Mouse (Mus musculus): ENCODE results near the gene Rhov. TPM values are rescaled to one million over a fixed set of nuclear protein-coding genes. Genes with fewer than 3 reads are reported as not detected.

Rhov gene
- polyA plus RNA-seq, 1 experiment from 2014 or later = 5.2 TPM

DNA sequence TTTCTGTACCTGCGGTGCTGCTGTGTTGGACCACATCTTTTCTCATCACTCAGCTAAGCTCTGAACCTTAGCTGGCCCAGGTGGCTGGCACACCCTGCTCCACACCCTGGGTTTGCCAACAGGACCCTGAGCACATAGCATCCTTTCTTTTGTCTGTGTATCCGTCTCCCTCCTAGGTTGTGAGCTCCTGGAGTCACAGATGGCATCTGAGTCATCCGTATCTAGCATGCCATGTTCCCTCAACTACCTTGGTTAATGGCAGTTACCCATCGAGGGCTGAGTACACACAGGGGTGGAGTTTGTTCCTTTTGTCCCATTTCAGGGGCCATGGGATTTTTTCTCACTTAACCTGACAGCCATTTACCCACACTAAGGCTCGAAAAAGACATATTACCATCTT lies 20.7 kb downstream of the Rhov start:
- 55% methylated on average over 5 of the region's 5 CpGs for WGBS
- Histone ChIP-seq H3K4me1 (replicated peaks) (peaks cover 15% of the 10 kb centered on the region), H3K27me3 (replicated peaks) (no peaks in the 10 kb centered on the region), H3K4me2 (replicated peaks) (no peak overlapping the region), H3K27ac (peak overlapping the region; percentile 44; the same call in 1 of the 2 replicates), H3K9ac (no peak overlapping the region), H3K9me3 (no peaks in the 10 kb centered on the region), H3K4me3 (replicated peaks) (no peak overlapping the region), H3K36me3 (no peaks in the 10 kb centered on the region)
- peak; percentile 19 for ATAC-seq

DNA sequence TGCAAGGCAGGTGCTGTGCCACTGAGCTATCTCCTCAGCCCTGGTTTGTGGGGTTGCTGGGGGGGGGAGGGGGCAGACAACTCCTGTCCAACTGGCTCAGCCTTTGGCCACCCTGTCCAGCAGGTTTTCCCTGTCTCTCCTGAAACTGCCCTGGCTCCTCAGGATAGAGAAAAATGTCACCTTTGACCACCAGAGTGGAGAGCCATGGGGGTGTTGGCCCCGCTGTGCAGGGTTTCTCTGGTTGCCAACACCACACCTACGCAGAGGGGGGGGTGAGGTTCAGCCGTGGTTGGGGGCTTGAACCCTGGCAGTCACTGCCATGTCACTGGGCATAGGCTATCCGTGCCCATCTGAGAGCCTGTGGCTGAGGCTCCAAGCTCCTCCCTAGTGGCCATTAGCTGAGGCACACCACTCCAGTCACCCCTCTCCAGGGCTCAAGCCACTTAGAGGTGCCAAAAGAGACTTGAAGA lies 21.4 kb downstream of the Rhov start:
- Histone ChIP-seq H3K9me3 (no peaks in the 10 kb centered on the region), H3K36me3 (no peaks in the 10 kb centered on the region), H3K27me3 (replicated peaks) (no peaks in the 10 kb centered on the region), H3K4me3 (replicated peaks) (no peak overlapping the region), H3K4me1 (replicated peaks) (peaks cover 15% of the 10 kb centered on the region), H3K4me2 (replicated peaks) (peak overlapping the region; percentile 36; the same call in 1 of the 2 replicates), H3K27ac (peak overlapping the region; percentile 44; the same call in 1 of the 2 replicates), H3K9ac (no peak overlapping the region)
- 43% methylated on average over 4 of the region's 4 CpGs for WGBS
- ATAC-seq = peak; percentile 68

DNA sequence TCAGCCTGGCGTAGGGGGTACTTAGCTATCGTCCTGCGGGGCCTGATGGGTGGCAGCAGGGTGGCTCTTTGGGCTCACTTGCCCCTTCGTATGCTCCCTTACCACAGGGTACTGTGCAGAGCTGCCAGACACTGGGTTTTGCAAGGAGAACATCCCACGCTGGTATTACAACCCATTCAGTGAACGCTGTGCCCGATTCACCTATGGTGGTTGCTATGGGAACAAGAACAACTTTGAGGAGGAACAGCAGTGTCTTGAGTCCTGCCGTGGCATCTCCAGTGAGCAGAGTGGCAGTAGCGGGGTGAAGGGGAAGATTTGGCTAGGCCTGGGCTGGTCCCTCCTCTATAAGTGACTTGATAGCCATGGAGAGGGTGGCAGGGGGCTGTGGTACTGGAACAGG lies 23.2 kb downstream of the Rhov start:
- no peaks in the 10 kb centered on the region for H3K9me3 ChIP-seq
- no peak for ATAC-seq
- no peak overlapping the region for H3K27ac ChIP-seq
- H3K27me3 ChIP-seq (replicated peaks) = no peaks in the 10 kb centered on the region
- no peak overlapping the region for H3K4me3 ChIP-seq (replicated peaks)
- H3K36me3 ChIP-seq = no peaks in the 10 kb centered on the region
- H3K4me2 ChIP-seq (replicated peaks) = no peak overlapping the region
- peaks cover 19% of the 10 kb centered on the region for H3K4me1 ChIP-seq (replicated peaks)
- WGBS = 81% methylated on average over 9 of the region's 9 CpGs
- H3K9ac ChIP-seq = no peak overlapping the region

DNA sequence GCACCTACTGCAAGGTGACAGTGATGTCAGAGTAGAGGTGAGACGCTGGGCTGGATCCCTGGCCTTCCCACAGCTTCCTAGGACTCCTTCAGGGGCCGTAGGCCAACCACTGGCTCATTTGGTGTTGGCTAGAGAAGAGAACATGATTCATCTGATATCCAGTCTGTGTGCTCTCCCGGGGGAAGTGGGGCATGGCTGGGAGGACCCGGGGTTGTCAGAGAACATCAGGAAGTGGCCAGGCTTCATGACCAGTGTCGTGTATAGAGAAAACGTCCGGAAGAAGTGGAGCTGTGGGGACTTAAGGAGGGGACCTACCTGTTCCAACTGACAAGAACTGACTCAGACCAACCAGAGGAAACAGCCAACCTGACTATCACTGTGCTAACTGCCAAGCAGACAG lies 25.8 kb downstream of the Rhov start:
- H3K27me3 ChIP-seq (replicated peaks) = 0 out of 2 replicates have a peak, but pooled peaks cover 1% of the 10 kb centered on the region
- H3K27ac ChIP-seq = no peak overlapping the region
- H3K4me2 ChIP-seq (replicated peaks) = no peak overlapping the region
- WGBS = 78% methylated on average over 7 of the region's 7 CpGs
- peaks cover 22% of the 10 kb centered on the region for H3K4me1 ChIP-seq (replicated peaks)
- H3K36me3 ChIP-seq = no peaks in the 10 kb centered on the region
- no peak for ATAC-seq
- no peaks in the 10 kb centered on the region for H3K9me3 ChIP-seq
- H3K9ac ChIP-seq = no peak overlapping the region
- no peak overlapping the region for H3K4me3 ChIP-seq (replicated peaks)

DNA sequence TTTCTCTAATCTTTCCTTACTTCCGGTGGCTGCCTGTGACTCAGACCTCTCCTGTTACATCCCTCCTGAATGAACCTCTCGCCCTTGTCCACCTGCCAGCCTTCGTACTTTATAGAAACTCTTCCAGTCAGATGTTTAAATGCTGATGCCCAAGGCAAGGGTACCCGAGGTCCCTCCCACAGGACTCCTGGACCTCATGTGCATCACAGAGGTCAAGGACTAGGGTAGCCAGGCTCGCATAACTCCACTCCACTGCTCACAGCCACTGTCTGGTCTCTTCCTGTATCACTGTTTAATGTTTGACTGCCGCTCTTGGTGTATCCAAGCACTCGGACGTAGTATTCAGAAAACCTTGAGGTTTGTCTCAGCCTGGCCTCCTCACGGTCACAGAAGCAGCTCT lies 28.5 kb downstream of the Rhov start:
- no peak overlapping the region for H3K27ac ChIP-seq
- H3K9me3 ChIP-seq = no peaks in the 10 kb centered on the region
- peaks cover 12% of the 10 kb centered on the region; the same call in 1 of the 2 replicates for H3K4me1 ChIP-seq (replicated peaks)
- no peak for ATAC-seq
- H3K36me3 ChIP-seq = no peaks in the 10 kb centered on the region
- H3K4me3 ChIP-seq (replicated peaks) = no peak overlapping the region
- WGBS = 47% methylated on average over 9 of the region's 9 CpGs
- peak overlapping the region; percentile 16; the same call in 1 of the 2 replicates for H3K4me2 ChIP-seq (replicated peaks)
- H3K9ac ChIP-seq = no peak overlapping the region
- H3K27me3 ChIP-seq (replicated peaks) = peaks cover 19% of the 10 kb centered on the region

DNA sequence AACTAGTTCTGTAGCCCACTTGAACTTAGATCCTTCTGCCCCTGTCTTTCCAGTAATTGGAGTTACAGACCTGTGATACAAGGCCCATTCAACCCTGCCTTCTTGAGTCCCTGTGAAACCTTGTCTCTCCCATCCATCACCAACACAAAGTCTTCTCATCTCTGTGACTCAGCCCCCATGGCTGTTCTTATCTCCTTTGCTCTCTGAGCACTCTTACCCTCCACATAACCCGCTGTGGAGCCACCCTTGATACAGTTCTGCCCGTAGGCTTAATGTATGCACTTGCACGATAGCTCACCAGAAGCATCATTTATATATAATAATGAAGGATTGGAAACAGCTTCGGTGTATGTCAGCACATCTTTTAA lies 30.3 kb downstream of the Rhov start:
- H3K9me3 ChIP-seq = no peaks in the 10 kb centered on the region
- ATAC-seq = no peak
- H3K4me2 ChIP-seq (replicated peaks) = peak overlapping the region; percentile 82
- no peaks in the 10 kb centered on the region for H3K36me3 ChIP-seq
- H3K9ac ChIP-seq = no peak overlapping the region
- H3K4me1 ChIP-seq (replicated peaks) = peaks cover 20% of the 10 kb centered on the region
- WGBS = 71% methylated on average over 4 of the region's 4 CpGs
- H3K27ac ChIP-seq = no peak overlapping the region
- H3K27me3 ChIP-seq (replicated peaks) = peaks cover 35% of the 10 kb centered on the region
- H3K4me3 ChIP-seq (replicated peaks) = no peak overlapping the region

DNA sequence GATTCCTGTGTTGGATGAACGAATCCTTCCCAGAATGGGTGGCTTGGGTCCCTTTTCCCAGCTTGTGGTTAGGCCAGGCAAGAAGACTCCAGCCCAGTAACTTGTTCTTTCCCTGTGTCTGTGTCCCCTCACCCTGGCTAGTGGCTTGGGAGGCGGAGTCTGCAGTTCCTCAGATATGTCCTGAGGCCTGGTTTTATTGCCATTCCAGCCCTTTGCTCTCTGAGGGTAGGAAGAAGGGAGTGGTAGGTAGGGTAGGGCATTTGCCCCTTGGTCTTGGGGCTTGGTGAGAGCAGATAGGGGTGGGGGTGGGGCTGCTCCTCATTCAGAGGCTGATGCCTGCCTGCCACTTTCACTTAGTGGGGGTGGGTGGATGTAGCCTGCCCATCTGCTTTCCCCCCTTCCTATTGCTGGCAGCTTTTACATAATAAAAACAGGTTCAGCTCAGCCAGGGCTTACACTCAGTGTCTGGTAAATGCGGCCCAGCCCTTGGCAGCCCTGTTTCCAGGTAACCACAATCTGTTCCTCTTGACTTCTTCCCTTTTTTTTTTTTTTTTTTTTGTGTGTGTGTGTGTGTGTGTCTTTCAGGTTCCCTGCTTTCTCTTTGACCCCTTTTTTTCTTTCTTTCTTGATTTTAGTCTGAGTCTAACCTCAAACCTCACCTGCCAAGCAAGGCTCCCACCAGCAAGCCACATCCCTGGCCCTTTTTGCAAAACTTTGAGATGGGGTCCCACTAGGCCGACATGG lies 30.8 kb downstream of the Rhov start:
- peak overlapping the region; percentile 51 for H3K4me3 ChIP-seq (replicated peaks)

DNA sequence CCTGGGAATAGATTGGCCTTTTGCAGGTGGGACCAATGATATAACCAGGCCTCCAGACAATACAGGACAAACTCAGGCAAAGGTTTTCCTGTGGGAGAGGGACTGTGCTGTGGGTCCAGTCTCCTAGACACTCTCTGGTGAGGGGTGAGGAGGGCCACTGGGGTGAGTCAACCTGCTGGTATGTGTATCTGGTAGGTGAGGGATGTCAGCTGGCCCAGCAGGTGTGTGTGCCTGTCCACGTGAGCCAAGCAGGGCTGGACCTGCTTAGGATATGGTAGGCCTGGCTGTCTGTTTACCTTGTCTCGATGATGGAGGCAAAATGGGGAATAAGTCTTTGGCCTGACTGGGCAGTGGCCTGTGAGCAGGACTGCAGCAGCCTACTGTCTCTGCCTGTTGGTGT lies 32.4 kb downstream of the Rhov start:
- 52% methylated on average over 2 of the region's 2 CpGs for WGBS
- H3K36me3 ChIP-seq = no peaks in the 10 kb centered on the region
- ATAC-seq = peak; percentile 55
- H3K4me3 ChIP-seq (replicated peaks) = peak overlapping the region; percentile 51
- peaks cover 35% of the 10 kb centered on the region for H3K27me3 ChIP-seq (replicated peaks)
- H3K9ac ChIP-seq = peak overlapping the region; percentile 74; the same call in 1 of the 2 replicates
- peaks cover 20% of the 10 kb centered on the region for H3K4me1 ChIP-seq (replicated peaks)
- no peaks in the 10 kb centered on the region for H3K9me3 ChIP-seq
- peak overlapping the region; percentile 82 for H3K4me2 ChIP-seq (replicated peaks)
- H3K27ac ChIP-seq = peak overlapping the region; percentile 90

More for the DNA sequence above, 30.8 kb downstream of the Rhov start:
- H3K4me1 ChIP-seq (replicated peaks) = peaks cover 20% of the 10 kb centered on the region
- no peaks in the 10 kb centered on the region for H3K9me3 ChIP-seq
- no peaks in the 10 kb centered on the region for H3K36me3 ChIP-seq
- peak; percentile 85 for ATAC-seq
- peak overlapping the region; percentile 82 for H3K4me2 ChIP-seq (replicated peaks)
- peak overlapping the region; percentile 2; the same call in 1 of the 2 replicates for H3K9ac ChIP-seq
- H3K27me3 ChIP-seq (replicated peaks) = peaks cover 35% of the 10 kb centered on the region
- H3K27ac ChIP-seq = peak overlapping the region; percentile 90
- 51% methylated on average over 4 of the region's 4 CpGs for WGBS

DNA sequence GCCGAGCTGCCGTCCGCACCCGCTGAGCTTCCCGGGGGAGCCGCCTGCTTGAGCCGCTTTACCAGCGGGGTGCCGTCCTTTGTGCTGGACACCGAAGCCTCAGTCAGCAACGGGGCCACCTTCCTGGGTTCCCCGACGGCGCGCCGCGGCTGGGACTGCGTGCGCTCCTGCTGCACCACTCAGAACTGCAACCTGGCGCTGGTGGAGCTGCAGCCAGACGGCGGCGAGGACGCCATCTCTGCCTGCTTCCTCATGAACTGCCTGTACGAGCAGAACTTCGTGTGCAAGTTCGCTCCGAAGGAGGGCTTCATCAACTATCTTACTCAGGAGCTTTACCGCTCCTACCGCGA lies 33.2 kb downstream of the Rhov start:
- peak; percentile 10; the same call in 1 of the 2 replicates for ATAC-seq

DNA sequence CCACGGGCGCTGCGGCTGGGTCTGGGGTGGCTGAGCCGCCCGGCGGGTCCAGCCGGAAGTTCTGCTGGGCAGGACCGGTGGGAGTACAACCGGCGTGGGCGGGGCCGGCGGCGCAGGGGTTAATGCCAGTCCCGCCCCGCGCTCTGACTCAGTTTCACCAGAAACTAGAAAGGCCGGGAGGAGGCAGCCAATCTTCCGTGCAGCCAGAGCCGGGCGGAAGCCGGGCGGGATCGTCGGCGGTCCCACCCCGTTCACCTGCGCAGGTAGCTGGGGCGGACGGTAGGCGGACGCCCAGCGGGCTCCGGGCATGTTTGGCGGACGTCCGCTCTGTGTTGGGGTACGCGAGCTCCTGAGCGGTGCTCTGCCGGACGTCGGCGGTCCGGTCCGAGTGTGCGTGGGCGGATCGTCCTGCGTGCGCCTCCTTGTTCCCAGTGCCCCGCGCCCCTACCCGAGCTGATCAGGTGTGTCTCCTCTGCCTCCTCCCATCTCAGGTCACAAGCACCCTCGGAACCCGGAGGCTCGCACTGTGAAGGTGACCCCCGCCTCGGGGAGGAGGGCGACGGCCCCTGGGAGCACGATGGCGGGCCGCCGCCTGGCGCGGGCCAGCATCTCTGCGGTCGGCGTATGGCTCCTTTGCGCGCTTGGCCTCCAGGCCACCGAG lies 33.7 kb downstream of the Rhov start, which contains the start of gene Spint1:
Spint1 (plus strand) TSS at position 153 of the 661 bp plus-strand sequence.
- H3K9ac ChIP-seq = peak within 1 kb of the TSS; percentile 74
- under 1% methylated on average over 73 of the region's 73 CpGs for WGBS
- peaks cover 35% of the 10 kb centered on the region for H3K27me3 ChIP-seq (replicated peaks)
- ATAC-seq = peak; percentile 75
- peak within 1 kb of the TSS; percentile 82 for H3K4me2 ChIP-seq (replicated peaks)
- no peaks in the 10 kb centered on the region for H3K9me3 ChIP-seq
- H3K36me3 ChIP-seq = no peaks in the 10 kb centered on the region
- H3K4me1 ChIP-seq (replicated peaks) = peaks cover 17% of the 10 kb centered on the region
- H3K27ac ChIP-seq = peak within 1 kb of the TSS; percentile 90
- peak within 1 kb of the TSS; percentile 51 for H3K4me3 ChIP-seq (replicated peaks)

More for the DNA sequence above, 33.2 kb downstream of the Rhov start:
- Histone ChIP-seq H3K4me2 (replicated peaks) (peak overlapping the region; percentile 82), H3K36me3 (no peaks in the 10 kb centered on the region), H3K27me3 (replicated peaks) (peaks cover 35% of the 10 kb centered on the region), H3K4me1 (replicated peaks) (peaks cover 17% of the 10 kb centered on the region), H3K9me3 (no peaks in the 10 kb centered on the region), H3K27ac (peak overlapping the region; percentile 90), H3K9ac (peak overlapping the region; percentile 74), H3K4me3 (replicated peaks) (peak overlapping the region; percentile 51)
- WGBS = 2% methylated on average over 31 of the region's 31 CpGs

DNA sequence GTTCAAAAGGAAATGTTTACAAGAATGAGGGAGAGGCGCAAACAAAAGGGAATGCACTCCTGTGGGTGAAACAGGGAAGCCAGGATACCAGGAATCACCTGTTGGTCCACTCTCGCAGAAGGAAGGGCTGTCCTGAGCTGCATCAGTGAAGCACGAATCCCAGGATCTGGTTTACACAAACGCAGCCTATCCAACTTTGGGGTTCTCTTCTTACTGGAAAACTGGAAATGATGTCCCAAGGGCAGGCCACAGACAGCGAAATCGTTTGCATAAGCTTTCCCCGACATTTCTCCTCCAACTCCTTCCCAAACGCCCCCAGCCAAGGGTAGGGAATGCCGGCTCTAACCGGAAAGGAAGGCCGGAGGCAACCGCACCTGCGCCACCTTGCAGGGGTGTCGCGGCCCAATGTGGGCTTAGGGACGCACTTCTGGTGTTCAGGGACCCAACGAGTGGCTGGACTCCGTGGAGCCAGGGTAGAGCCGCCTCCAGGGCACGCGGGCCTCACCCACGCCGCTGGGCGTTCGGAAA lies 34.3 kb downstream of the Rhov start:
- peak overlapping the region; percentile 82 for H3K4me2 ChIP-seq (replicated peaks)
- WGBS = 5% methylated on average over 25 of the region's 25 CpGs
- peak overlapping the region; percentile 74 for H3K9ac ChIP-seq
- peak; percentile 42 for ATAC-seq
- H3K4me1 ChIP-seq (replicated peaks) = peaks cover 15% of the 10 kb centered on the region
- H3K27me3 ChIP-seq (replicated peaks) = peaks cover 35% of the 10 kb centered on the region
- no peaks in the 10 kb centered on the region for H3K36me3 ChIP-seq
- no peaks in the 10 kb centered on the region for H3K9me3 ChIP-seq
- peak overlapping the region; percentile 51 for H3K4me3 ChIP-seq (replicated peaks)
- H3K27ac ChIP-seq = peak overlapping the region; percentile 90

All from intestine, embryonic 15.5 days (tissue).